Mouse (Mus musculus): ENCODE results near the gene Sirt2.

The Sirt2 gene

DNA sequence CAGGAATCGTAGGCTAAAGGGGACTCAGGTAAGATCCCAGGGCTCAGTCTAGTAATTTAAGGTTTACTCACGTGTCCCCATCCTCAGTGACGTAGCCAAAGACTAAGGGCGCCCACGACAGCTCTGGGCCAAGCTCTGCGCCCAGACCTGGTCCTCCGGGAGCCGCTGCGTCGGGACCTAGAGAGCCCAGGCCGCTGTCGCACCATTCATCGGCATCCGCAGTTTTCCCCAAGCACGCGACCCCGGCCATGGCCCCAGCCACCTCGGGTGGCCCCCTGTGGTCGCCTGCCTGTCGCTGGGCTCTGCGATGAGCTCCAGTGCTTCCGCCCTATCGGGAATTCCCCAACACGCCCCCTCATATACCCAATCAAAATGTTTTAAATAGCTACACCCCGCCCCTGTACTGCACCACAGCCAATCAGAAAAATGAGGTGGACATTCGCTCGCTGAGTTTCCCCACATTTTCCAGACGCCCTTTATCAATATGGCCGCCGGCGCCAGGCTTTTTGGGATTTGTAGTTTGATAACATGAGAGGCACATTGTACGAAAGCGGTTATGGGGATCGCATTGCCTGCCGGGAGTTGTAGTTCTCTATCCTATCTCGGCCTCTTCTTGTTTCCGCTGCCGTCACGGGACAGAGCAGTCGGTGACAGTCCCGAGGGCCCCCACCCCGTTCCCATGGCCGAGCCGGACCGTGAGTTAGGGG is at the start of gene Sirt2:
Sirt2 (plus strand) TSS at position 563 of the 707 bp plus-strand sequence.
- DNase-seq, result peak; percentile 96

DNA sequence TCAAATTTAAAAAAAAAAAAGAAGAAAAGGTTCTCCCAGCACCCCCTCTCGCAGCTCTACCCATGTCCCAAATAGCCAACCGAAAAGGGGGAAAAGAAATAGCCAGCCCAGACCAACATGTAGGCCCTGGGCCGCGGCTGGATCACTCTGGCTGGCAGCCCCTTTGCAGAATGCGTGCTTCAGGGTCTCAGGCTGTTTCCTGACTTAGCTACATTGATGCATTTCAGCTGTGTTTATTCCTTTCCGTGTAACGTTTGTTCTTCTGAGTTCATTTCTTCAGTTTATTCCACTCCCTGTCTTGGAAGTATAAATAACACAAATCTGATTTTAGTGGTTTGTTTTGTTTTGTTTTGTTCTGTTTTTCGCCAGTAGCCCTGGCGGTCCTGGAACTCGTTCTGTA is 48.8 kb upstream of the Sirt2 start:
- DNase-seq, result no peak

DNA sequence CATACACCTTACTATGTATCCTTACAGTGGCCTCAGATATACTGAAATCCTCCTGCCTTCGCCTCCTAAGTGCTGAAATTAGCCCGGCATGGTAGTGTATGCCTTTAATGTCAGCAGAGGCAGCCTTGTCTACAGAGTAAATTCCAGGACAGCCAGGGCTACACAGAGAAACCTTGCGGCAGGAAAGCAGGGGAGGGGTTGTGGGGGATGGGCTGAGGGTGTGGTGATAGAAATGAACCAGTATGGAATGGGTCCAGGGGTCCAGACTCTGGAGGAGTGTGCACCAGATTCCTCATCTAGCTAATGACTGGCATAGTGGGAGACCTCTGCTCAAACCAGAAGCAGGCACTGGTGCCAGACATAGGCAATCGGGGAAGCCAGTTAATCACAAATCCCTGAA is 47.4 kb upstream of the Sirt2 start:
- DNase-seq, result no peak

DNA sequence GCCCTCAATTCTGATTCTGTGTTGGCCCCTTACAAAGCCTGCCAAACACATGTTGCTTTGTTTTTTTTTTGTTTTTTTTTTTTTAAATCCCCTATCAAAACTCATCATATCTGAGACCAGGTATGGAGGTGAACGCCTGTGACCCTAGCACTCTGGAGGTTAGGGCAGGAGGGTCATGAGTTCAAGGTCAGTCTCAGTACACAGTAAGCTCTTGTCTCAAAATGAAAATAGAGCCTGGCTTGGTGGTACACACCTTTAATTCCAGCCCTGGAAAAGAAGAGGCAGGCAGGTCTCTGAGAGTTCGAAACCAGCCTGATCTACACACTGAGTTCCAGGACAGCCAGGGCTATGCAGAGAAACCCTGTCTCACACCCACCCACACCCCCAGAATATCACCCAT is 46.9 kb upstream of the Sirt2 start:
- DNase-seq, result no peak

DNA sequence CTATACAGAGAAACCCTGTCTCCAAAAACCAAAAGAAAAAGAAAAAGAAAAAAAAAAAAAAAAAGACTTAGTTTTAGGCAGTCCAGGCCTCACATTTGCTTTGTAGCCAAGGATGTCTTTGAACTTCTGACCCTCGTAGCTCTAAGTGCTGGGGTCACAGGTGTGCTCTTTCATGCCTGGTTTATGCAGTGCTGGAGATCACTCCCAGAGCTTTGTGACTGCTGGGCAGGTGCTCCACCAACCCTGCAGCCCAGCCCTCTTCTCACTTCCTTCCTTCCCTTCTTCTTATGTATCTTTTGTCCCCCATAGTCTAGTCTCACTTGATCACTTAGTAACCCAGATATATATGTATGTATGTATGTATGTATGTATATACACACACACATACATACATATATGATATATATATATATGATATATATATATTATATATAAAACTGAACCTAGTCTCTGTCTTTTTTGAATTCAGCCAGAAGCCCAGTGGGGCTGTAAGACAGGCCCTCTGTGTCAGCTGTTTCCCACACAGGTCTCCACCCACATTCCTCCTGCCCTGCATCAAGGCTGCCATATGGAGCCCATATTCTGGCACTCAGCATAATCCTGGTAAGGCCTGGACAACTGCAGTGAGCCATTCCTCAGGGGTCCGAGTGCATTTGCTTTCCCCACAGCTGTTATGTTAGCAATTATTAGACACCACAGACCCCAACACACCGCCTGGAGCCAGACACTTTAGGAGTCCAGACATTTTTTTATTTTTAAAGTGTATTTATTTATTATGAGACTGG is 45.6 kb upstream of the Sirt2 start:
- no peak for DNase-seq

DNA sequence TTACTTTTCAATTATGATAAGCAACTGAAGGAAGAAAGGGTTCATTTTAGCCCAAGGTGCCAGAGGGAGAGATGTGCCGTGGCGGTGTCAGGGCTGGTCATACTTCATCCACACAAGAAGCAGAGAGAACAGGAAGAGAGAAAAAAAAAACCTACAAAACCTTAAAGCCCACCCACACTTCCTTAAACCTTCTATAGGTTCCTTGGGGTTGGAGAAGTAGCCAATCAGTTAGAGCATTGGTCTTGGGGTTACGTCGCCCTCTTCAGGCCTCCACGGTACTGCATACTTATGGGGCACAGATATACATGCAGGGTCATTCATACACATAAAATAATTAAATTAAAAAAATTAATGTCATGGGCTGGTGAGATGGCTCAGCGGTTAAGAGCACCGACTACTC is 44.5 kb upstream of the Sirt2 start:
- DNase-seq, result no peak

DNA sequence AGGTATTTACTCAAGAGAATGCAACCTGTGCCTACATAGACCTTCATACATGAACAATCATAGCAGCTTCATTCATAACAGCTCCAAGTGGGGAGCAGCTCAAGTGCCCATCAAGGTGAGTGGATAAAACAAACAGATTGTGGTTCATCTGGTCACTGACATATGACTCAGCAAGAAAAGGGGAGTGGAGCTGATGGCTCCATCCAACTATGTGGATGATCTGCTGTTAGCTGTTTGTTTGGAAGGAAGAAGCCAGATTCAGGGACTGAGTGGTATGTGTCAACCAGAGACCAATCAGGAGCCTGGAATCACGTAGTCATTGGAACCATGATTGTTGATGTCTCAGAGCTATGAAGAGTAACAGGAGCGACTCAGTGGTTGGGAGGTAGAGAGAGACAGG is 41.9 kb upstream of the Sirt2 start:
- no peak for DNase-seq

DNA sequence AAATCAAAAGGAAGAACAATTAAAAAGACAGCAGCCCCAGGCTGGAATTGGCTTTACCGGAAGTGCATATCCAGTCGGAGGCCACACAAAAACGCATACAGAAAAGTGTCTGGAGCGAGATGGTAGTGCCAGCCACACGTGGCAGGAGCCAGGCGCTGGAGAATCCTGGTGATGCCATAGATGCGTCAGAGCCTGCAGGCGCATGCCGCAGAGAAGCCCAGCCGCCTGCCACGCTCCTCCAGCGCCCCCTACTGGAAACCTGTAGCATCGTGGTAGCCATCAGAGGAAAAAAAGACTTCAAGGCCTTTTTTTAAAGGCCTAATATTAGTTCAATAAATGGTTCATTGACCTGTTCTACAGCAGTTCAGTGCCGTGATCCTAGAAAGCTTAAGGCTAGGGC is 39.9 kb upstream of the Sirt2 start:
- peak; percentile 72 for DNase-seq

DNA sequence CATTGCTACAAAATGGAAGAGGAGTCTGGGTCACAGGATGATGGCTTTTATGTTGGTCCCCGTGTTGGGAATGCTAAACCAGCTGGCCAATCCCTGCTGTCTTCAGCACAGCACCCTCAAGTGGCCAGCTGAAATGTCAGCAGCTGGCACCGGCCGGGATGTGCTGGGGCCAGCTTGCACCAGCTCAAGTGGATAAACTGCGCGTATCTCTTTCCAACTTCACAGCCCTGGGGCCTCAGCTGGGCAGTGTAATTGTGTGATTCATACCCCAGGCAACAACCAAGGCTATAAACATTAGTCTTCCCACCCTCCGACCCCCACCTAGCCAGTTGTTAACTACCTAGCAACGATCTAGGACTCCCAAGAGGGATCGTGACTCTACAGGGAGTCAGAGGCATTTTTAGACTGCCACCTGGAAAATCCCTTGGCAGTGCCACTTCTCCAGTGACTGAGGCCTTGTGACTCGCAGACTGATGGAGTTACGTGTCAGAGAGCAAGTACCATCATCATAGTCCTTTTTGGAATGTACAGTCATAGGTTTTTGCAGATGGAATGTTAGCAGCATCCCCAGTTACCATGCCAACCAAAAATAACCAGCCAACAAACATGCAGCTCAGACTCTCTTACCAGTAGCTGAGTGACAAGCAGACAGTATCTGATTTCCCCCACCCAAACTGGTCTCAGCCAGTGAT is 38.7 kb upstream of the Sirt2 start:
- DNase-seq, result no peak

DNA sequence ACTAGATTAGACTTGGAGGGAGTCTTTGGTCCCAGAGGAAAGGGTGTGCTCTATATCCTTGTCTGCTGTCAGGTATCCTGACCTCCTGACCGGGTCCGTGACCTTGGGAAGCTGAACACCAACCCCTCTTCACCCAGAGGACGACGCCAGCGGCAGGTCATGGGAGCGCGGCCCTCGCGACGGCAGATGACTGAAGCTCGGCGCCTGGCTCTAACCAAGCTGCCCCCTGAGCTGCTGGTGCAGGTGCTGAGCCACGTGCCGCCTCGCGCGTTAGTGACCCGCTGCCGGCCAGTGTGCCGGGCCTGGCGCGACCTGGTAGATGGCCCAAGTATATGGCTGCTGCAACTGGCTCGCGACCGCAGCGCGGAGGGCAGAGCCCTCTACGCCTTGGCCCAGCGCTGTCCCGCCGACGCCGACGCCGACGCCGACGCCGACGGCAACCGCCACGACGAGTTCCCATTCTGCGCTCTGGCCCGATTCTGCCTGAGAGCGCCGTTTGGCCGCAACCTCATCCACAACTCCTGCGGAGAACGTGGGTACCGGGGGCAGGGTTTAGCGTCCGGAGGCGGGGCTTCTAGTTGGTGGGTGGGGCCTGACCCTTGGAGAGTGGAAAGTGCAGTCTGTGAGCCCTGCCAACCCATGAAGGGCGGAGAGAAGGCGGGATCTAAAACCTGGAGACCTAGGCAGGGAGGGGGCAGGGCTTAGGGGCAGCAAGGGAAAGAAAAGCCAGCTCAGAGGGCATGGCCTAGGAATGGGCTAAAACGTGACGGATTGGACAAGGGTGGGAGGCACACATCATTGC is 34.0 kb upstream of the Sirt2 start:
- peak; percentile 89 for DNase-seq

DNA sequence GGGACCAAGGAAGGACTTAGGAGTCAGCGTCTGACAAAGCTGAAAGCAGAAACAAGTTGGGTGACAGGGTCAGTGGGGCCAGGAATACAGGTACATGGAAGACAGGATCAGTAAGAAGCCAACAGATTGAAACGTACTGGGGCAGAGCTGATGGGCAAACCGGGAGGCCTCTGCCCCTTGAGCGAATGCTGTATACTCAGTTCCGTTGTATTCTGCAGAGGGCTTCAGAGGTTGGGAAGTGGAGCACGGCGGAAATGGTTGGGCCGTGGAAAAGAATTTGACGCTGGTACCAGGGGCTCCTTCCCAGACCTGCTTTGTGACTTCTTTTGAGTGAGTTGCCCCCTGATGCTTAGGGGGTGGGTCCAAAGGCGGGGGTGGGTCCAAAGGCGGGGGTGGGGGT is 33.3 kb upstream of the Sirt2 start:
- DNase-seq, result no peak

DNA sequence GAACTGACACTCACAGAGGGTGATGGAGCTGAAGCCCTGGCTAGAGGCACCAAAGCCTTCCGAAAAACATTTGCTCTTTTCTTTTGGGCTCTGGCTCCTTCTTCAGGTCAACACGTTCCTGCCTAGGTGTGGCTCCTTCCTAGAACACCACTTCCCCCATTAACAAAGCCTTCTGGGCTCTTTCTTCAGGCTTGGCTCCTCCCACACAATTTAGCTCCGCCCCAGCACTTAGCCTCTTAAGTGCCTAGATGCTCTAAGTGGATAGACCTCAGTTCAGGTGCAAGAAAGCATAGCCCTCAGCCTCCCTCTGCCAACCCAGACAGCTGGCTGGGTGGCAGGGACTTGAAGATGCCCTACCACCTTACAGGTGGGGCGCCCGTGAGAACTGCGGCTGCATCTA is 30.8 kb upstream of the Sirt2 start:
- DNase-seq, result no peak

DNA sequence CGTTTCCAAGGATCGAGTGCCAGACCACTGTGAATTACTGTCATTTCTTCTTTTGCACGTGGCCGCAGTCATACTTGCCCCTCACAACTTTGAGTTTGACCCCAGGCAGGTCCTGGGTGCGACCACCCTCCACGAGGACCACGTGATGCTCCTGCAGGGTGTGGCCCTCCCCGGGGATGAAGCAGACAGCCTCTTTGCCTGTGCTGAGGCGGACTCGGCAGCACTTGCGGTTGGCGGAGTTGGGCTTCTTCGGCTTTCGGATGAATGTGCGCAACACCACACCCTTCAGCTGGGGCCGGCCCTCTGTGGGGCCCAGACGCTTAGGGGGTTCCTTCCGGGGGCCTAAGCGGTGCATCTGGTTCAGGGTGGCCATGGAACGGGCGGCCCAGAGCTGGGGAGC is 26.7 kb upstream of the Sirt2 start:
- DNase-seq, result no peak

DNA sequence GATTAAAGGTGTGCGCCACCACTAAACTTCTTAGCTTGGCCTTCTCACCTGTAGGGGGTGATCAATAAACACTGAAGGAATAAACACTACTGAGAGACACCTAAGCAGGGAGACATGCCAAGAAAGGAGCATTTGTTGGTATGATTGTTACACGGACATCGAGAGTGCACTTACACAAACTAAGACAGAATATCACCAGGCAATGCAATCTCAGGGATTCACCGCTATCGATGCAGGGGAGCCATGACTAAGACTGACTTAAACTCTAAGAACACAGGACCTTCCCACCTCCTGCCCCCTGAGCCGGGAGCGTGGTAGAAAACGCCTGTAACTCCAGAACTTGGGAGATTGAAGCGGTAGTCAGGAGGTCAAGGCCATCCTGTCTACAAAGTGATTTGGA is 25.6 kb upstream of the Sirt2 start:
- no peak for DNase-seq

DNA sequence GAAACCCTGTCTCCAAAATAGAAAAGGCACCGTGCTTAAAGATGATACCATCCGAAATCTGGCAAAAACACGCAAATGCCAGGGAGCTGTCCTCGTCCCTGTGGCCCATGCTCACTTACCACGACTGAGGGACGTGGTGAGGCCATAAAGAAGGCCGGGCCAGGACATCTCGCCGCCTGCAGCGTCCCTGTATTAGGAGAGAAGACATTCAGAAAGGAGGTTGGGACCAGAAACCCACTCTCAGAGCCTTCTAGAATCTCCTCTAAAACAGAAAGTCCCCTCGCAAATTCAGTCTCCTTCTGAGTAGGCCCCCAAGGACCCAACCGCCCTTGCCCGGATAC is 25.2 kb upstream of the Sirt2 start:
- DNase-seq, result no peak

DNA sequence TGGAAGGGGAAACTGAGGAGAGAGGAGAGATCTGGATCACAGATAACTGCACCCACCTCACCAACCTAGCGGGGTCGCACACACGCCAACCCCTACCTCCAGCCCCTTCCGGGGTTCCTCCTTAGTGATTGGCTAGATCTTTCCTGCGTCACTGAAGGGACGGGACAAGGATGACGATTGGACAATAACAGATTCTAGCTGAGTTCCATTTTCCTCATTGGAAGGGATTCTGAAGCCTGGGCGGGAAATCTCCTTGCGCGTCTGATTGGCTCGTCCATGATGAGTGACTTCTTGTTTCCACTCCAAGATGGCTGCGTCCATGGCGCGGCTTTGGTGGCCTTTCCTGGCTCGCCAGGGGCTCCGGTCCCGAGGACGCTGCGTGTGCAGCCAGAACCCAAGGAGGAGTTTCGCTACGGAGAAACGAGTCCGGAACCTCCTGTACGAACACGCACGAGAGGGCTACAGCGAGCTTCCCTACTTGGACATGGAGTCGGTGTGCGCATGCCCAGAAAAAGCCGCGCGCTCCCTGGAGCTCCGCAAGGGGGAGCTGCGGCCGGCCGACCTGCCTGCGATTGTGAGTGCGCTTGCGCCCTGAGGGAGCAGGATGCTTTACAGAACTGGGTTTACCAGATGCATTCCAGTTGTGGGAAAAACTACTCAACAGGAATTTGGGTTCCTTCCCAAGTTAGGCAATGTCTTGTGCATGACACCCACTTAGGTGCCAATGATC is 24.7 kb upstream of the Sirt2 start, which contains the start of the genes Mrps12 and Sars2:
Mrps12 (minus strand) TSS at position 112 of the 730 bp plus-strand sequence.
Sars2 (plus strand) TSS at position 284 of the 730 bp plus-strand sequence.
- DNase-seq, result peak; percentile 93

DNA sequence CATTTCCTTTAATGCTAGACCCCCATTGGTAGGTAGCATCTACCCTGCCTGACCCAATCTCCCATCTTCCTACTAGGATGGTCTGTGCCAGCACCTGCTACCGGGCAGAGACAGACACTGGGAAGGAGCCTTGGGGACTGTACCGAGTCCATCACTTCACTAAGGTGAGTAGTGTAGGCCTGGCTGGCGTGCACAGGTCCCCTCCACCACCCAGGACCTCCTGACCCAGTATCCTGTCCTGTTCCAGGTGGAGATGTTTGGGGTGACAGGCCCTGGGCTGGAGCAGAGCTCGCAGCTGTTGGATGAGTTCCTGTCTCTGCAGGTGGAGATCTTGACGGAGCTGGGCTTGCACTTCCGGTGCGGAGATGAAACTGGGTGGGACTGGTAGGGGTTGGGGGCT is 16.6 kb upstream of the Sirt2 start:
- DNase-seq, result no peak

DNA sequence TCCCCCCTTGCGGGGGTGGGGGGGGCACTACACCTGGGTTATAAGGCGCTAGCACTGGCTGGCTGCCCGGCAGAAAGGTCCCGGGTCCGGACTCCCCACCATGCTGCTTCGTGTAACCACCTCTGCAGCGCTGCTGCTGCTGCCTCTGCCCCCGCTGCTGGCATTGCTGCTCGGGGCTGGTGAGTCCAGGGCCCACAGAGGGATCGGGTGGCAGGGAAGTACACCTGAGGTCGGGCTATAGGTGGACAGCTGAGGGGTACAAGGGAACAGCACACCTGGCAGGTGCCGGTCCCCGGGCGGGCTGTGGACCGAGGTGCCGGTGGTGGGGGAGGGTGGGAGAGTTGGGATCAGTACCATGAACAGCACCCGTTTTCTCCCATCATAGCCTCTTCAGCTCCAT is 10.5 kb upstream of the Sirt2 start, which contains the start of gene Ccer2:
Ccer2 (plus strand) TSS at position 96 of the 400 bp plus-strand sequence.
- no peak for DNase-seq

DNA sequence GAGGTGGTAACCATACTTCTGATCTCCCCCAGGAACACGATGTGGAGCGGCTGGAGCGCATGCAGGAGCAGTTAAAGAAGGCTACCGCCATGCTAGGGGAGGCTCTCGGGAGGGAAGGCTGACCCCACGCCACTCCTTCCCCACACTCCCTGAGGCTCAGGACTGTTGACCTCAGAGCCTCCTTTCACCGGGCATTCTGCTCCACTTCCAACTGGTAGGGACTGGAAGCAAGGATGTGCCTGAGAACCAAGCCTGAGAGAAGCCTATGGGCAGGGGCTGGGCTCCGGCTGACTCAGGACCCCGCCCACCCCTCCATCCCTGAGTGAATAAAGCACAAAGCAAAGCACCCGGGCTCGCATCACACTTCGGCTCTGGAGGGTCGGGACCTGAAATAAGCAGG is 7.9 kb upstream of the Sirt2 start:
- DNase-seq, result no peak

DNA sequence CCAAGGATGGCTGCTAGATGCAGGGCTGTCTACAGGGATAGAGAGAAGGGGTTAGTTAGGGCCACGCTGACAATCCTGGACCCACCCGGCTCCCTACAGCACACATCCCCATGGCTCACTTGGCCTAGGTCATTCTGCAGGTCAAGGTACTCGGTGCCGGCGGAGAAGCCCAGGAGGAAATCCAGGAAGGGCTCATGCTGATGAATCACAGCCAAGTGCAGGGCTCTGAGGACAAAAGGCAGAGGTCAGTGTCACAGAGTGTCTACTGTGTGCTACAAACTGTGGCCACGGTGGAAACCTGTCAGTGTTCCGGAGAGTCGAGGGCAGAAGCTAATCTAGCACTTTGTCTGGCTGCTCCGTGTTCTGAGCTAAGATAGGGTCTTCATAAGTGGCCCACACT is 4.6 kb upstream of the Sirt2 start:
- DNase-seq, result no peak

DNA sequence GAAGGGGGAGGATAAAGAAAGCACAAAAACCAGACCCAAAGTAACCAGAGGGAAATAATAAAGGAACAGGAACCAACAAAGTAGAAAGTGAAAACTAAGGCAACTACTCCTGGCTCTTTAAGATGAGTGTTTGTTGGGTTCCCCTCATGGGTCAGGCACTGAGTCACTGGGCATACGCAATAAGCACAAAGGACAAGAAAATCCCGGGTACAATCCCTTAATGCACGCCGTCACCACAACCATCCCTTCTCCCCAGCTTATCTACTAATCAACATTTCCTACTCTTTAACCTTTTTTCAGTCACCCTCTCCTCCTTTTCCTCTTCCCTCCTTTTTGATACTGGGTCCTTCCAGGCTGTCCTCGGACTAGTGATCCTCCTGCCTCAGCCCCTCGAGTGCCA is 1.3 kb upstream of the Sirt2 start:
- DNase-seq, result no peak

DNA sequence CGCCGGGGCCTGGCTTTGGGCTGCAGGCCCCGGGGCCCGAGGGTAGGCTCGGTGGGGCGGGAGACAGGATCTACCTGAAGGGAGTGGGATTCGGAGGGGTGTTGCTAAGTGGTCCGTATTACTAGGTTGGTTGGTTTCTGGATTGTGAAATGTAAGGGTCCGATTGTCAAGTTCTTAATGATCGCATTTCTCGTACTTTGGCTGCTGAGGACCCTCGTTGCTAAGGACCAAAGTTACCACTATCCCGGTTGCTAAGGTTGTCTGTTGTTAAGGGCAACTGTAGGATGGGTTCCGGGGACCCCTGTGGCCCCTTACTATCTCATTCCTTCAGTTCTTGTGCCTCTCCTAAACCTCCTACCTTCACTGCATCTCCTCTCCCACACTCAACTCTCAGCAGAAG is 375 bp downstream of the Sirt2 start:
- no peak for DNase-seq

Data from liver (tissue).